Mouse (Mus musculus) MEL-GATA-1-ER (cell line): ENCODE data around the gene Tspan9.

Experiments
- DNase-seq: peaks from one replicate; pipeline ENCODE4 v3.0.0-alpha.2; 2012; ENCODE audit warnings: low read depth; ENCODE audit errors: extremely low read depth

Tspan9 gene

DNA sequence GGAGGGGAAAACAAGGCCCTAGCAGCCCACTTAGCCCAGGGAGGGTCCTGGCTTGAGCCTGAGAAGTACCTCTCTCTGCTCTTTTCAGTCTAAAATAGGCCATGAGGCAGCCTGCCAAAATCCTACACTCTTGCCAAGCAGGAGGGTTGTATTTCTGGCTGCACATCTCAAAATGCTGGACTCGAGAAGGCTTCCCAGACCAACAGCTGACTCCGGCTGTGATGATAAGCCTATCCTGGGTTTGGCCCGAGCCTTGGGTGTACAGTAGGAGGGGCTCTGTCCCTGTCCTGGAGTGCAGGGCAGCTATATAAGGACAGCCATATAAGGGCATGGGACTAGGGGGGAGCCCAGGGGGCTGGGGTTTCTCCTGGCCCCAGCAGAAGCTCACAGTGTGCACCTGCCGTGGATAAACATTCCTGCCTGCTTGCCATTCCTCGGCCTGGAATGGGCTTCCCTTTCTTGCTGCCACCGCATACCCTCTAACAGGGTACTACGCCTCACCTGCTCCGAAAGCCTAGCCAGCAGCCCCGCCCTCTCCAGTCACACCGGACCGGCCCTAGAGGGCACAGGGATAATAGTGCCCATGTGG is 153.7 kb downstream of the Tspan9 start:
- no peak for DNase-seq

- DNase-seq = no peak
Observed at GRCm38 (mm10) chr6:127988944-127989494, 154.4 kb downstream of the Tspan9 start.

GRCm38 (mm10) chr6:127987374-127987773 is 156.0 kb downstream of the Tspan9 start:
- no peak for DNase-seq

GRCm38 (mm10) chr6:127986357-127986756 is 157.0 kb downstream of the Tspan9 start:
- no peak for DNase-seq

DNA sequence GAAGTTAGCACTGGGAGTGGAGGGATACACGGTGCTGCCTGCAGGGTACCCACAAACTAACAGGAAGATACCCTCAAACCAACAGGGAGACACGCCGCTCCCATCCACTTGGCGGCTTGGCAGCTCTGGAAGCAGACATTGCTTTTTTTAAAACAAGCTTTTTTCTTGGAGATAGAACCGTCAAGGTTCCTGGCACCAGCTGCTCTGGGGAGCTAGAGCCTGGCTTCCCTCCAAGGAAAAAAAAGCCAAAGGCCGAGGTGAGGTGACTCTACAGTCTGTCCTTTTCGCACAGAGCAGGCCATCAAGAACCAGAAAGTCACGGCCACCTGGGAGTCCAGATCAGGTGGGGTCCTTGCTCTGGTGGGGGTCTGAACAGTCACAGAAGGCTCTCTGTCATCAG is 162.2 kb downstream of the Tspan9 start:
- DNase-seq = no peak

DNA sequence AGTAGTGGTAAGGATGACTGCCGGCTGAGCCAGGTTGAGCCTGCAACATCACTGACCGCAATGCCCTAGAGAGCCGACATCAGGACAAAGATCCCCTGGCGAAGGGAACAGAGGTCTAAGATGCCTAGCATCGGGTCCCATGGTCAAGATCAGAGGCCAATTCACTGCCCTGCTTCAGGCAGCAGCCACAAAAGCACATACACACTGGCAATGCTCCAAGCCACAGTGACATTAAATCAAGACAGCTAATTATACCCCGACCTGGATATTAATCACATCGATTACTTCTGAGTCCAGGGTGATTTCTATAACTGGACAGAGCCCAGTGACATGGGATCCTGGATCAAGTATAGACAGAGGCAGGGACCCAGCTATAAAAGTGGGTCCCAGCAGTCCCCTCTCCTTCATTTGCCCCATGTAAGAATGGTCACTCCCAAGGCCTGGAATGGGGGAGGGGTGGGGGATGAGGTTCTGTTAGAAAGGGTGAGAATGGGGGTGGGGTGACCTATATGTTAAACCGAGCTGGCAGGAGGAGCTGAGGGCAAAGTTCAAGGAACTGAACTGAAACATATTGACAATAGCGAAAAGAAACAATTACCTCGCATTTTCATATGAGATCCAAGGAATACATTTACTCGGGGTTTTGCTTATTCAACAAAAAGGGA is 162.9 kb downstream of the Tspan9 start:
- no peak for DNase-seq

DNA sequence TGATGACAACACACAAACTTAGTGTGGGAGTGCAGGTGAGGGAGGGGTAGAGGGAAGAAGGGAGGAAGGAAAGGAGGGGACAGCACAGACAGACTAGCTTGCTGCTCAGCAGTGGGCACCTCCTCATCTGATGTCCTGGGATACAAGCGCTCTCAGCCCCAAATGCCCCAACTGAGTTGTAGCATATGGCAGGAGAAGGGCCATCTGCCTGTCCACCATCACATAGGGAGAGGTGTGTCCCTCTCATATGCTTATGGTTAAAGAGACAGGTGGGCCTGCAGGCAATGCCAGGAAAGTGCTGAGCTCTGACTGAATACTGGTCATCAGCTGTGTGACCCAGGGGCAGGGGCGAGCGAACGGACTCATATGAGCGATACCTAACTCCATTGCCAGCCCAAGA is 163.6 kb downstream of the Tspan9 start:
- no peak for DNase-seq

GRCm38 (mm10) chr6:127978941-127979340 is 164.5 kb downstream of the Tspan9 start:
- no peak for DNase-seq

- no peak for DNase-seq
Observed at GRCm38 (mm10) chr6:127976695-127977094, 166.7 kb downstream of the Tspan9 start.

- DNase-seq = no peak
Observed at GRCm38 (mm10) chr6:127974000-127974399, 169.4 kb downstream of the Tspan9 start.

DNA sequence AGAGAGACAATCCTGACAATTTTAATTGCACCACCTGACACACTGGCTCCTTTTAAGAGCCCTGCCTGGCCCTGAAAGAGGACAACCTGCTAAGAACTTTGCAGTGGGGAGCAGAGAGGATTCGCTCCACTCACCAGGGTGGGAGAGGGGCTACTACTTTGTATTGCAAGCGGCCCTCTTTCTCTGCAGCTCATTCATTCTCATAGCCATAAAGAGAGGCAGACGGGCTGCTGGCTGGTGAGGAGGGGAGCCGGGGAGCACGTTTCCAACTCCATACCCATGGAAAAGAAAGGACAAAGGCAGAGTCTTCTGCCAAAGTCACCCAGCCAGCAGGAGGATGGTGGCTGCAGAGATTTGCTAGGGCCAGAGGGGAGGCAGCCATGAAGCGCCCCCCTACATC is 169.8 kb downstream of the Tspan9 start:
- no peak for DNase-seq

- DNase-seq = no peak
Observed at GRCm38 (mm10) chr6:127971931-127972330, 171.5 kb downstream of the Tspan9 start.

GRCm38 (mm10) chr6:127970848-127971247 is 172.5 kb downstream of the Tspan9 start:
- no peak for DNase-seq

DNA sequence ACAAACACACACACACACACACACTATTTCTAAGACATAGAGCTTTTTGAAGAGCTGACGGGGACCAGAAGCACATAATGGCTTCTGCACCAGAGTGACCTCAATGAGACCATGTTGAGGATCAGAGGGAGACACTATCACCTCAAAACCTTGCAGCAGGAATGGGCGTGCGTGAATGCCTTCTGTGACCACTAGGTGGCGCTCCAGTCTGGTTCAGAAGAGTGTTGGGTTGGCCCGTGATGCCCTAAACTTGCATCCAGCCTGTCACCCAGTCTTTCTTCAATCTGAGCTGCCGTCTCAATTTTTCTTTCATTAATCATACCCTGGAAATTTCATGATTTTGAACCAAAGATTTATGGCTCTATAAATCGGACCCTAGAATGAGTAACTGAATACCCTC is 173.3 kb downstream of the Tspan9 start:
- DNase-seq = no peak

GRCm38 (mm10) chr6:127969709-127970108 is 173.7 kb downstream of the Tspan9 start:
- no peak for DNase-seq

DNA sequence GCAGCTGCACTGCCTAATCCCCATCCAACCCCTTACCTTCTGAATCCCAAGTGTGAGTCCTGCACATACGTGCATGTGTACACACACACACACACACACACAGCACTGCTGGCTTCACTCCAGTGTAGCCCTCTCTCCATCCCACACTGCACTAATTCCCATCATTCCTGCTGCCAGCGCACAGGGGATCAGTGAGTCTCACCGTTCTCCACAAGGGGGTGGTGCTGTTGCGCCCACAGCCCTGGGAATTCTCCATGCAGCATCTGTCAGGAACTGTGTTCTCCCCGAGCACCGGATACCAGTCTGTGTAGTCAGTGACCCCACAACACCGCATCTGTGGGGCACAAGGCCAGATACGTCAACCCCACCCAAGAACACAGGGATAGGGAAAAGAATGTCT is 177.9 kb downstream of the Tspan9 start:
- DNase-seq = no peak

- DNase-seq = no peak
Observed at GRCm38 (mm10) chr6:127960203-127960602, 183.2 kb downstream of the Tspan9 start.

GRCm38 (mm10) chr6:127956172-127956571 is 187.2 kb downstream of the Tspan9 start:
- DNase-seq = no peak

DNA sequence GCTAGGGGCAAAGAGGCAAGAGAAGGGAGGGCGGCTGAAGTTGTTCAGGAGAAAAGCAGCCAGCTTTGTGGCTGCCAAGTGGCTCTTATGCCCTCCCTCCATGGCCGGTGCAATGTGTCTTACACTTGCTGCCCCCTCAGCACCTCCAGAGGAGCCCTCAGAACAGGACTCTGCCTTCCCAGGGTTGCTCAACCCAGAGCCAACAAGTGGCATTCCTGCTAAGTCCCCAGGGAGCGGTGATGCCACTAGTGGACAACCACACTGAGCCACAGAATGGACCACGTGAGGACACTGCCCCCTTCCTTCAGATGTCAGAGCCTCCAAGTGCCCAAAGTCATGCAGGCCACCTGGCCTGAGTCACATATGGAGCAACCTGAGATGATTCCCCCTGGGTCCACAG is 190.3 kb downstream of the Tspan9 start:
- DNase-seq = no peak

DNA sequence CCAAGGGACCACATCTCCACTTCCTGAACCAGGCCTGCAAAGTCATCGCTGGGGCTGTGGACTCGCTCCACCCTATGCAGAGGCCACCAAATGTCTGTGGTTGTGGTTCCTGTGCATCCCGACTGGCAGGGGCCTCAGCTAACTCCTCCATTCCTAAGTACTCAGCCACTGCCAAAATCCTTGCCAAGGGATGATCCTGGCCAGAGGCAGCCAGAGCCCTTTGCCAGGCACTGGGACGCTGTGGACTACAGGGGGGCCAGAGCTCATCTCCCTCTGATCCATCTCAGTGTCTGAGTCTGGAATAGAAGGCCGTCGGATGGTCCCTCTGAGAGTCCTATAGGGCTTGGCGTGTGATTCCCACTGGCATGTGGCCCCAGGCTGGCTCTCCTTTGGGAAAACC is 193.5 kb downstream of the Tspan9 start:
- no peak for DNase-seq

DNA sequence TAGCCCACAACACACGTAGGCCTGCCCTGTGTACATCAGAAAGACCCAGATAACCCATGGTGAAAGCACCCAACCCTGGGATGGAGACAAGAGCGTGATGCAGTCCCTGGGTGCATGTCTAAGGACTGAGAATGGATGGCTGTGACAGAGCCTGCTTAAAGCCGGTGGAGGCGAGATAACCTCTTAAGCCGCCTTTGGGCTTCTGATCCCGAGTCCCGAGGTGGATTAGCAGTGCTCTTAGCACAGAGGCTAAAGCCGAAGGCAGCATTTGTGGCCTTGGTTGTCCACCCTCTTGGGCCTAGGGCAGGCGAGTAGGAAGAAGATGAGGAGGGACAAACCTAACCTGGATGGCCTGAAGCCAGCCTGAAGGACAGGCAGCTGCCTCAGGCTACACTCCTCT is 194.7 kb downstream of the Tspan9 start:
- DNase-seq = no peak

GRCm38 (mm10) chr6:127945725-127946124 is 197.7 kb downstream of the Tspan9 start:
- no peak for DNase-seq

DNA sequence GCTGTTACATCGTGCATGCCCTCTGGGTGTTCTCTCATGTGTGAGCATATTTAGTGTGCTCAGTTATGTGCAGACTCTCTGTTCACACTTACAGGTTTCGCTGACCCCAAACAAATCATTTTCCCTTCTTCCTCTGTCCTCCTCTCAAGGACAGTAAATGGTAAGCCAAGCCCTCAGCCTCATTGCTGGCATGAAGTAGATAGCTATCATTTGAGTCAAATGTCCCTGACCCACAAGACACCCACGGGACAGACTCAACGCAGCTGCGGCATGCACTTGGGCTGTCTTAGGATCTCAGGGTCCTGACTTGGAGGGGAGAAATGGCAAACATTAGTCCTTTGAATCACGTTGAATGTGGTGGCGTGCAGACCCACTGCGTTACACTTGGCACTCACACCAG is 201.0 kb downstream of the Tspan9 start:
- no peak for DNase-seq
